Mouse (Mus musculus) CH12.LX (cell line): ENCODE results near the gene Sgsm3. TPM values are rescaled to one million over a fixed set of nuclear protein-coding genes. Genes with fewer than 3 reads are reported as not detected.
A peak's percentile ranks its signal among the peaks of the same experiment; 100 is the strongest.

Source experiments
- DNase-seq: peaks from one replicate; pipeline ENCODE4 v3.0.0-alpha.2; 2013; ENCODE audit errors: extremely low read depth
- H3K27ac ChIP-seq: 2 replicates; pipeline ENCODE4 v1.5.1; 2012; ENCODE audit warnings: low read depth, mild to moderate bottlenecking, control low read depth, moderate library complexity; ENCODE audit not compliant: insufficient read depth
- H3K27me3 ChIP-seq: replicated peaks from 2 replicates; pipeline ENCODE3; 2012; ENCODE audit warnings: inconsistent platforms
- H3K36me3 ChIP-seq, 2 experiments: replicated peaks in 1 of 2; 2 replicates each; pipeline versions ENCODE3 to v1.6.1; 2012; ENCODE audit warnings: inconsistent platforms in 1 of 2, low read length in 1 of 2, mild to moderate bottlenecking in 1 of 2, mixed read lengths in 1 of 2, moderate library complexity in 1 of 2; ENCODE audit not compliant: control insufficient read depth in 1 of 2, insufficient read depth in 1 of 2
- H3K4me1 ChIP-seq, 2 experiments: 2 replicates each; pipeline ENCODE4 v1.6.1; 2012; ENCODE audit warnings: inconsistent platforms in 1 of 2, moderate library complexity in 1 of 2; ENCODE audit not compliant: insufficient read depth in 2 of 2, control insufficient read depth in 1 of 2
- H3K4me2 ChIP-seq: 2 replicates; pipeline ENCODE4 v1.6.1; 2012; ENCODE audit warnings: low read depth, mild to moderate bottlenecking, control low read depth; ENCODE audit not compliant: poor library complexity, insufficient read depth, severe bottlenecking
- H3K4me3 ChIP-seq, 3 experiments: fragments of 150-350 bp in 1 of 3; sonication (generic) in 1 of 3; replicated peaks in 1 of 3; 2 replicates each; pipeline versions ENCODE3 to v1.5.1; 2011 to 2012; ENCODE audit warnings: low read depth in 2 of 3, low read length in 2 of 3, mild to moderate bottlenecking in 2 of 3, moderate library complexity in 2 of 3, control low read depth in 1 of 3, improper control_type of control experiment in 1 of 3, inconsistent platforms in 1 of 3, mixed read lengths in 1 of 3; ENCODE audit not compliant: poor library complexity in 1 of 3
- H3K79me2 ChIP-seq: replicated peaks from 2 replicates; pipeline ENCODE4 v1.6.1; 2012; ENCODE audit warnings: mild to moderate bottlenecking, moderate library complexity; ENCODE audit not compliant: control insufficient read depth, poor library complexity, insufficient read depth, severe bottlenecking; ENCODE audit errors: extremely low read depth
- H3K9ac ChIP-seq: 2 replicates; pipeline ENCODE4 v1.6.1; 2012; ENCODE audit warnings: low read depth, mild to moderate bottlenecking, control low read depth, moderate library complexity; ENCODE audit not compliant: insufficient read depth
- H3K9me3 ChIP-seq: replicated peaks from 2 replicates; pipeline ENCODE3; 2012; ENCODE audit warnings: low read length, inconsistent platforms, mixed read lengths
- BHLHE40 ChIP-seq: IDR thresholded peaks from 2 replicates; pipeline ENCODE4 v1.6.1; 2011; ENCODE audit warnings: mild to moderate bottlenecking, low read depth, low read length, improper control_type of control experiment
- CHD1 ChIP-seq: IDR thresholded peaks from 2 replicates; pipeline ENCODE4 v1.6.1; 2012; ENCODE audit warnings: low read depth, low read length, improper control_type of control experiment, inconsistent platforms
- CTCF ChIP-seq, 2 experiments: IDR thresholded peaks in 1 of 2; conservative IDR thresholded peaks in 1 of 2; 2 replicates each; pipeline ENCODE4 v1.5.1; 2011 to 2012; ENCODE audit warnings: low read depth in 2 of 2, low read length in 2 of 2, improper control_type of control experiment in 1 of 2, inconsistent platforms in 1 of 2, mild to moderate bottlenecking in 1 of 2, moderate library complexity in 1 of 2
- E2F4 ChIP-seq: IDR thresholded peaks from 2 replicates; pipeline ENCODE4 v1.6.1; 2011; ENCODE audit warnings: low read depth, low read length, improper control_type of control experiment; ENCODE audit not compliant: insufficient replicate concordance
- ELF1 ChIP-seq: IDR thresholded peaks from 2 replicates; pipeline ENCODE4 v1.6.1; 2014; ENCODE audit warnings: low read depth, mild to moderate bottlenecking, inconsistent platforms, low read length, improper control_type of control experiment
- EP300 ChIP-seq: IDR thresholded peaks from 2 replicates; pipeline ENCODE4 v1.6.1; 2011; ENCODE audit warnings: low read length, improper control_type of control experiment
- ETS1 ChIP-seq: conservative IDR thresholded peaks from 2 replicates; pipeline ENCODE4 v1.6.1; 2012; ENCODE audit warnings: low read depth, mild to moderate bottlenecking, inconsistent platforms, low read length, improper control_type of control experiment, moderate library complexity
- GABPA ChIP-seq: IDR thresholded peaks from 2 replicates; pipeline ENCODE4 v1.6.1; 2012; ENCODE audit warnings: low read depth, low read length, improper control_type of control experiment, inconsistent platforms; ENCODE audit not compliant: insufficient replicate concordance
- HCFC1 ChIP-seq: IDR thresholded peaks from 2 replicates; pipeline ENCODE4 v1.6.1; 2012; ENCODE audit warnings: low read depth, mild to moderate bottlenecking, inconsistent platforms, low read length, improper control_type of control experiment
- IRF4 ChIP-seq: IDR thresholded peaks from 2 replicates; pipeline ENCODE4 v1.6.1; 2014; ENCODE audit warnings: low read depth, mild to moderate bottlenecking, inconsistent platforms, low read length, improper control_type of control experiment
- JUND ChIP-seq: conservative IDR thresholded peaks from 2 replicates; pipeline ENCODE4 v1.6.1; 2011; ENCODE audit warnings: low read depth, low read length, improper control_type of control experiment
- KAT2A ChIP-seq: IDR thresholded peaks from 2 replicates; pipeline ENCODE4 v1.6.1; 2012; ENCODE audit warnings: low read length, improper control_type of control experiment, inconsistent platforms; ENCODE audit not compliant: insufficient replicate concordance
- MAFK ChIP-seq: IDR thresholded peaks from 2 replicates; pipeline ENCODE4 v1.6.1; 2011; ENCODE audit warnings: low read length, improper control_type of control experiment; ENCODE audit not compliant: insufficient replicate concordance
- MAX ChIP-seq: IDR thresholded peaks from 2 replicates; pipeline ENCODE4 v1.6.1; 2011; ENCODE audit warnings: low read length, improper control_type of control experiment
- MEF2A ChIP-seq: IDR thresholded peaks from 2 replicates; pipeline ENCODE4 v1.6.1; 2014; ENCODE audit warnings: low read depth, mild to moderate bottlenecking, inconsistent platforms, low read length, improper control_type of control experiment, borderline replicate concordance
- MYC ChIP-seq: IDR thresholded peaks from 2 replicates; pipeline ENCODE4 v1.6.1; 2011; ENCODE audit warnings: low read depth, mild to moderate bottlenecking, improper control_type of control experiment, low read length
- NELFE ChIP-seq: IDR thresholded peaks from 2 replicates; pipeline ENCODE4 v1.6.1; 2011; ENCODE audit warnings: low read depth, low read length, improper control_type of control experiment
- PAX5 ChIP-seq: IDR thresholded peaks from 2 replicates; pipeline ENCODE4 v1.6.1; 2012; ENCODE audit warnings: low read length, inconsistent platforms, mixed read lengths
- POLR2A ChIP-seq: IDR thresholded peaks from 2 replicates; pipeline ENCODE4 v1.6.1; 2011; ENCODE audit warnings: low read depth, mild to moderate bottlenecking, improper control_type of control experiment, low read length
- POLR2AphosphoS2 ChIP-seq: IDR thresholded peaks from 2 replicates; pipeline ENCODE4 v1.6.1; 2011; ENCODE audit warnings: low read depth, low read length, improper control_type of control experiment
- RAD21 ChIP-seq: IDR thresholded peaks from 2 replicates; pipeline ENCODE4 v1.6.1; 2011; ENCODE audit warnings: low read depth, mild to moderate bottlenecking, low read length, improper control_type of control experiment, moderate library complexity
- RCOR1 ChIP-seq: conservative IDR thresholded peaks from 2 replicates; pipeline ENCODE4 v1.6.1; 2012; ENCODE audit warnings: low read depth, mild to moderate bottlenecking, inconsistent platforms, low read length, improper control_type of control experiment
- SMC3 ChIP-seq: IDR thresholded peaks from 2 replicates; pipeline ENCODE4 v1.6.1; 2011; ENCODE audit warnings: low read depth, low read length, improper control_type of control experiment
- TBP ChIP-seq: conservative IDR thresholded peaks from 2 replicates; pipeline ENCODE4 v1.6.1; 2011; ENCODE audit warnings: low read depth, low read length, improper control_type of control experiment
- TCF12 ChIP-seq: IDR thresholded peaks from 2 replicates; pipeline ENCODE4 v1.6.1; 2014; ENCODE audit warnings: low read depth, mild to moderate bottlenecking, inconsistent platforms, low read length, improper control_type of control experiment
- UBTF ChIP-seq: IDR thresholded peaks from 2 replicates; pipeline ENCODE4 v1.6.1; 2012; ENCODE audit warnings: low read depth, mild to moderate bottlenecking, inconsistent platforms, low read length, improper control_type of control experiment, moderate library complexity
- USF2 ChIP-seq: conservative IDR thresholded peaks from 2 replicates; pipeline ENCODE4 v1.6.1; 2011; ENCODE audit warnings: low read depth, low read length, improper control_type of control experiment
- ZC3H11A ChIP-seq: IDR thresholded peaks from 2 replicates; pipeline ENCODE4 v1.6.1; 2012; ENCODE audit warnings: low read depth, mild to moderate bottlenecking, inconsistent platforms, low read length, improper control_type of control experiment
- ZKSCAN1 ChIP-seq: IDR thresholded peaks from 2 replicates; pipeline ENCODE4 v1.6.1; 2012; ENCODE audit warnings: low read depth, inconsistent platforms, low read length, improper control_type of control experiment, borderline replicate concordance
- ZMIZ1 ChIP-seq: IDR thresholded peaks from 2 replicates; pipeline ENCODE4 v1.6.1; 2012; ENCODE audit warnings: low read depth, mild to moderate bottlenecking, inconsistent platforms, low read length, improper control_type of control experiment
- dilution Hi-C: fragments of 300-500 bp; cut with MboI; formaldehyde crosslinking; loops from 2 replicates; pipeline ENCODE4 v1.14.3; 2020; ENCODE audit warnings: low sequenced_read_pairs; ENCODE audit not compliant: extremely low pct_unique_long_range_greater_than_20kb, extremely low pct_ligation_motif_present
- in situ Hi-C: fragments of 300-500 bp; cut with MboI; formaldehyde crosslinking; loops from 3 replicates; pipeline ENCODE4 v1.14.3; 2019; ENCODE audit warnings: low sequenced_read_pairs, low pct_ligation_motif_present, low pct_unique_long_range_greater_than_20kb, mixed read lengths
- polyA plus RNA-seq: library from polyadenylated mRNA; unstranded; fragments of >175 nt; gene quantifications from 2 replicates; pipeline ENCODE4 v1.2.1, GENCODE M21; 2012; ENCODE audit warnings: low read depth; ENCODE audit not compliant: insufficient read length
- total RNA-seq, 2 experiments: library from RNA; depleted of rRNA; stranded (reverse); fragments of 300-350 nt in 1 of 2; fragments of >200 nt in 1 of 2; gene quantifications; 2 replicates each; pipeline ENCODE4 v1.2.3; 2012 to 2014

Sgsm3 gene
- total and polyA plus RNA-seq, 3 experiments = 14.4 to 25.5 (median 15.0) TPM

DNA sequence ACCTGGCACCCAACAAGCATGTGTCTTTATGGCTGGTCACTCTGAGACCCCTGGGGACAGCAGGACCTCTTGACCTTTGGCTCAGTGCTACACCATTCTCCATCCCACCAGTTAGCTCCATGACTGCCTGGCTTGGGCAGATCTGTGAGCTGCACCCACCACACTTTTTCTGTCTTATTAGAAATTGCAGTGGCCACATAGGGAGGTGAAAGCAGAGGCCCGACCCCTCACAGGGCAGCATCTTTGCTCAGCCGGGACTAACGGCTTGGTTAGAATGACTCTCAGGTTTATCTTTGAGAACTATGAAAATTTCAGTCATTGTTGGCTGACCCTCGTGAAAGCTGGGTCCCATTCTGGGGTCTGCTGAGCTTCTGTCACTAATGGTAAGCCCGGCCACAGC lies 49.3 kb downstream of the Sgsm3 start:
- no peaks in the 10 kb centered on the region for H3K9me3 ChIP-seq
- no peak overlapping the region for H3K27ac ChIP-seq
- H3K4me1 ChIP-seq = peaks cover 30 to 88% of the 10 kb centered on the region in 2 experiments
- H3K27me3 ChIP-seq = no peaks in the 10 kb centered on the region
- dilution Hi-C loops (no loop called here), in situ Hi-C loops (loop anchor here (5.0 kb wide), 1 partner anchor 35 kb away; no protein-coding TSS in a partner anchor)
- no peak overlapping the region for H3K4me3 ChIP-seq
- H3K79me2 ChIP-seq = no peaks in the 10 kb centered on the region
- TF ChIP-seq TBP = no peak
- no peak for TF ChIP-seq PAX5
- TF ChIP-seq ELF1 = no peak
- no peak for TF ChIP-seq EP300
- no peak for TF ChIP-seq SMC3
- no peak for TF ChIP-seq RAD21
- no peak for TF ChIP-seq ZKSCAN1
- TF ChIP-seq GABPA = no peak
- no peak for TF ChIP-seq POLR2A
- no peak for TF ChIP-seq ETS1
- TF ChIP-seq HCFC1 = no peak
- TF ChIP-seq E2F4 = no peak
- no peak for TF ChIP-seq CTCF (conservative IDR thresholded peaks at IDR 0.05 in 1 of 2, IDR thresholded peaks at IDR 0.05 in 1 of 2; ENCODE audit: low read depth in 2 of 2, low read length in 2 of 2)
- TF ChIP-seq ZC3H11A = no peak
- TF ChIP-seq RCOR1 = no peak
- TF ChIP-seq IRF4 = no peak
- TF ChIP-seq MYC = no peak
- no peak for TF ChIP-seq BHLHE40
- H3K9ac ChIP-seq = no peak overlapping the region
- DNase-seq = no peak
- 0 out of 2 replicates have a peak overlapping the region, but pooled peaks have one; percentile 60 for H3K4me2 ChIP-seq
- peaks cover 9 to 62% of the 10 kb centered on the region in 2 experiments for H3K36me3 ChIP-seq

GRCm38 (mm10) chr15:81027378-81028173 lies 50.0 kb downstream of the Sgsm3 start:
- Histone ChIP-seq H3K36me3 (peaks cover 9 to 58% of the 10 kb centered on the region in 2 experiments), H3K4me1 (peaks cover 25 to 88% of the 10 kb centered on the region in 2 experiments), H3K79me2 (no peaks in the 10 kb centered on the region), H3K4me3 (no peak overlapping the region), H3K27me3 (no peaks in the 10 kb centered on the region), H3K9me3 (no peaks in the 10 kb centered on the region), H3K9ac (no peak overlapping the region), H3K27ac (no peak overlapping the region), H3K4me2 (peak overlapping the region; percentile 60; the same call in 1 of the 2 replicates)
- dilution Hi-C loops (no loop called here), in situ Hi-C loops (loop anchor here (5.0 kb wide), 1 partner anchor 35 kb away; no protein-coding TSS in a partner anchor)
- peak; percentile 86 for DNase-seq
- TF ChIP-seq KAT2A (no peak), ETS1 (peak; percentile 53; the same call in 1 of the 2 replicates), POLR2AphosphoS2 (no peak), TCF12 (peak; percentile 39; the same call in 1 of the 2 replicates), EP300 (peak; percentile 57), UBTF (no peak), BHLHE40 (peak; percentile 86), CTCF (conservative IDR thresholded peaks at IDR 0.05 in 1 of 2, IDR thresholded peaks at IDR 0.05 in 1 of 2; ENCODE audit: low read depth in 2 of 2, low read length in 2 of 2) (peak; percentile 91 to 97), ZC3H11A (peak; percentile 33), ELF1 (peak; percentile 20; the same call in 1 of the 2 replicates), NELFE (peak; percentile 30; the same call in 1 of the 2 replicates), USF2 (no peak), MAX (peak; percentile 86), MAFK (no peak), RCOR1 (no peak), HCFC1 (no peak), ZMIZ1 (no peak), JUND (no peak), MEF2A (peak; percentile 68; the same call in 1 of the 2 replicates), POLR2A (no peak), TBP (no peak), PAX5 (no peak), SMC3 (peak; percentile 93), CHD1 (no peak)
